Mouse (Mus musculus) urinary bladder, postnatal 25 days (tissue): ENCODE data around the gene Gm13278.
"Not testable (repeated sequence)": the region's sequence is repeated elsewhere in the genome, so short reads cannot be mapped to it uniquely, and the experiment has no call there.

ENCODE experiments used
- DNase-seq: peaks from one replicate; pipeline ENCODE4 v3.0.0; 2022; ENCODE audit warnings: low spot score

Gm13278 gene

DNA sequence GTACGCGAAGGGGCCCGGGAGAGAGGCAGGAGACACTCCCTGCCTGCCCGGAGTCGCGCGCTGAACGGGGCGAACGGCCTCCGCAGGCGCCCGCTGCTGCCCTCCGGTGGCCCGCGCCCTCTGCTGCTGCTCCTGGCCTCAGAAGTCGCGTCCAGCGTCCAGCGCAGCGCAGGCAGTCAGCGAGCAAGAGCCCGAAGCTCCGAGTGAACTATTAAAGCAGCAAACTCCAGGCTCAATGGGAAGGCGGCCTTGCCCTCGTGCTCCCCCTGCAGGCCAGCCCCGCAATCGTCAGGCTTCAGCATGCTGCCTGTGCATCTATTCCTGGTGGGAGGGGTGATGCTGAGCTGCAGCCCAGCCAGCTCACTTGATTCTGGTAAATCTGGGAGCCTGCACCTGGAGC lies at the start of gene Gm13278:
Gene Gm13278 (plus strand): TSS at position 301 of the 400 bp plus-strand sequence.
- DNase-seq: not testable (repeated sequence)

DNA sequence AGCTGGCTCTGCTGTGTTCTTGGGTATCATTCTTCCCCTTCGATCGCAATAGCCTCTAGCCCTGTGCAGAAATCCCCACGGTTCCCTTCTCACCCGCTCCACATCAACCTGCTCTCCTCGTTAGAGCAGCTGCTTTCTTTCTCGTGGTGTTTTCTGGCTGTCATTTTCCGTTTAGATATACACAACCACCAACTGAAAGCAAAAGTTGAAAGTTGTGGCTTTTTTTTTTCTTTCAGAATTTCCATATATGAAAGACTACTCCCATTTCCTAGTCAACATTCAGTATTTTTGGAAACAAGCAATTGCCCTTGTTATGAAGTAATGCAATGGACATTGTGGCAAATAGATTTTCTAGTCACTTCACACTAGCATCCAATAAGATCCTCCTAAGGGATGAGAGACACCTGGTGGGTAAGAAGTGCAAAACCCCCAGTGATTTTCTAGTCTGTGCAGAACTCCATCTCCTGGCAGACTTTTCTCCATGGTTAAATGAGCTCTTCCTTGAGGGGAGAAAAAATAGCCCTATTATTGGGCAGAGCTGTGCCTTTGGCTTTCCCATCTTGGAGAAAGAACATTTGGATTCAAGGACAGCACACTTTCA lies 48.5 kb upstream of the Gm13278 start:
- no peak for DNase-seq

DNA sequence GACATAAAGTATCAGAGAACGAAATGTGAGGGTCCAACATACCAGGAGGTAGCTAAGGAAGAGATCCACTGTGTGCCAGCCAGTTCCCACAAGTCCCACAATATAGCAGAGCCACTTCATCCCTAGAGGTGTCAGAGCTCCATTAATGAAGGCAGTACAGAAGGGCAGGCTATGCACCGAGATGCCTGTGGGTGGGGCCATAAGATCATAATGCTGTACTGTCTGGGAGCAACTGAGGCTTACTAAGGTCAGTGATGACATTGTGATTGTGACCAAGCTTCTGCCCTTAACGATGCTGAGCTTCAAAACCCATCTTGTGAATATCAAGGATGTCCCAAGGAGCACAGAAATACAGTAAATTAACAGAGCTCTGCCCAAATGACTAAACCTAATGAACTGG lies 47.1 kb upstream of the Gm13278 start:
- DNase-seq: no peak

DNA sequence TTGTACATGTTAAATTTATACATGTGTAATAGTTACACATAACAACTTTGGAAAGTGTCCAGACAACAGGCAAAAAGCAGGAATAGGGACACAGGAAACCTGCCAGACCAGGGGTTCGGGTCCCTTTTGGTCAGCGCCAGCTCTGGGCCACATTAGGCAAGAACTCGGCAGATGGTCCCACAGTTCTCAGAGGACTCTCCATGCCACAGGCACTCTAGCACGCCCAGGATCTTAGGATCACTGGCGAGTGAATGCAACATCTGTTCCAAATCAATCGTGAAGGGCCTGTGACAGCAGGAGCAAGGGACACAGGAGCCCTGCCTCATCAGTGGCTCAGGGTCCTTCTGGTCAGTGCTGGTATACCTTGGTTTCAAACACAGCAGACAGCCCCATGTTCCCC lies 41.4 kb upstream of the Gm13278 start:
- no peak for DNase-seq

DNA sequence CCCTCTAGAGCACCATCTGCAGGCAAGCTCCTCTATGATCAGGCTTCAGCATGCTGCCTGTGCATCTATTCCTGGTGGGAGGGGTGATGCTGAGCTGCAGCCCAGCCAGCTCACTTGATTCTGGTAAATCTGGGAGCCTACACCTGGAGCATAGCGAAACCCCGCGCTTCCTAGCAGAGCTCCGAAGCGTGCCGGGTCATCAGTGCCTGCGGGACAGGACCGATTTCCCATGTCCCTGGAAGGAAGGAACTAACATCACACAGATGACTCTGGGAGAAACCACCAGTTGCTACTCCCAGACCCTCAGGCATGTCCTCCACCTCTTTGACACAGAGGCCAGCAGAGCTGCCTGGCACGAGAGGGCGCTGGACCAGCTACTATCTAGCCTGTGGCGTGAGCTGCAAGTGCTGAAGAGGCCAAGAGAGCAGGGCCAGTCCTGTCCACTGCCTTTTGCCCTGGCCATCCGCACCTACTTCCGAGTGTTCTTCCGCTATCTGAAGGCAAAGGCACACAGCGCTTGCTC lies 36.5 kb upstream of the Gm13278 start, which contains the start of gene Gm13271:
Gene Gm13271 (plus strand): TSS at position 51 of the 523 bp plus-strand sequence.
- peak; percentile 71 for DNase-seq

DNA sequence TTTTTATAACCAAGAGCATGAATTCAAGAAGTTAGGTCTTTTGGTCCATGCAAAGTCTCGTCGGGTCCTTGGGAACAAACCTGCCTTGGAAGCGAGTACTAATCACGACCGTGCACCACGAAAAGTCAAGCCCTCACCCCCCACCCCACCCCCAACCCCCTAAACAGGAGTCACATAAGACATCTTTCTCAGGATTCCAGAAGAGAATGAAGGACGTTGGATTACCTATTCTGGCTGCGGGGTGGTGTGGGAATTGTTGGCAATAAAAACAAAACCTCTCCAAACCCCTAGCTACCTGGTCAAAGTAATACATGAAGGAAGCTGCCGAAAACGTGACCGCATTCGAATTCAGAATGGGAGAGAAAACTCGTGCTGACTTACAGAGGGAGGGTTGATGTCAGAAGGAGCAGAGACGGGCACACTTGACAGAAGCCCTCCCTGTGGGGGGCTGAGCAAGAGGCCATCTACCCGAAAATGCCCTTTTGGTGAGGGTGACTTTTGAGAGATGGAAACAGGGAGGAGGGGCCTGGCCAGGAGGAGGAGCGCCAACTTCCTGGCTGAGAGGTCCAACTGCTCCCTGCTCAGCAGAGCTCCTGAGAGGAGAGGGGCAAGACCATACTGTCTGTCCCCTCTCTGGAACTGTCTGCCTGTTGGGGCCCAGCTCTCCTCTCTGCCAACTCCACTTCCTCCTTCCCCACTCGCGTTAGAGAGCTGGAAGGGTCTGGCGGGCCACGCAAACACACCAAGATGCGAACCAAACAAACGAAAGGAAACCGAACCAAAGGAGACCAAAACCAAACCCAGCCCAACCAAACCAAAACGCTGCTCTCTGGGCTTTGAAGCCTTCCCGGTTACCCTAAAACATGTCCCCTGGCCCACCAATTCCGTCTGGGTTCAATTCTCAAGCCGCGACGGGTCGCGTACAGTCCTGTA lies 34.5 kb upstream of the Gm13278 start:
- DNase-seq: not testable (repeated sequence)

DNA sequence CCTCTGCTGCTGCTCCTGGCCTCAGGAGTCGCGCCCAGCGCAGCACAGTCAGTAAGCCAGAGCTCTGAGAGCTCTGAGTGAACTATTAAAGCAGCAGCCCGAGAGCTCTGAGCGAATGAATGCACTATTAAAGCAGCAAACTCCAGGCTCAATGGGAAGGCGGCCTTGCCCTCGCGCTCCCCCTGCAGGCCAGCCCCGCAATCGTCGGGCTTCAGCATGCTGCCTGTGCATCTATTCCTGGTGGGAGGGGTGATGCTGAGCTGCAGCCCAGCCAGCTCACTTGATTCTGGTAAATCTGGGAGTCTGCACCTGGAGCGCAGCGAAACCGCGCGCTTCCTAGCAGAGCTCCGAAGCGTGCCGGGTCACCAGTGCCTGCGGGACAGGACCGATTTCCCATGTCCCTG lies 33.7 kb upstream of the Gm13278 start:
- peak; percentile 86 for DNase-seq

DNA sequence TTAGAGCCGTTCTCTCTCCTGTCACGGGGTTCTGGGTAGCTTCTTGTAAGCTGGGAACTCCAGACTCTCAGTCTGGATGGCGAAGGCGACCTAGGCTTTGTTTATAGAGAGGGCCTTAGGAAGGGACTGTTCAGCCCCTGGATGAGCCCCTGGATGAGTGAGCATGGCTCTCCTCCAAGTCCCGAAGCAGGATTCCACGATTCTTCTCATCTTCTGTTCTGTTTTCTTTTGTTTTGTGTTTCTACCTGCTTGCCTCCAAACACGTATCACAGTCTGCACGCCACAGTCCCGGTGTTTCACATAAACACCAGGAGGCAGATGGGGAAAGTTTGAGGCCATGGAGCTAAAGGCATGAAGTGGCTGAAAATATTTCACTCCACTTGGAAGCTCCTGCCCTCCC lies 32.6 kb upstream of the Gm13278 start:
- not testable (repeated sequence) for DNase-seq

DNA sequence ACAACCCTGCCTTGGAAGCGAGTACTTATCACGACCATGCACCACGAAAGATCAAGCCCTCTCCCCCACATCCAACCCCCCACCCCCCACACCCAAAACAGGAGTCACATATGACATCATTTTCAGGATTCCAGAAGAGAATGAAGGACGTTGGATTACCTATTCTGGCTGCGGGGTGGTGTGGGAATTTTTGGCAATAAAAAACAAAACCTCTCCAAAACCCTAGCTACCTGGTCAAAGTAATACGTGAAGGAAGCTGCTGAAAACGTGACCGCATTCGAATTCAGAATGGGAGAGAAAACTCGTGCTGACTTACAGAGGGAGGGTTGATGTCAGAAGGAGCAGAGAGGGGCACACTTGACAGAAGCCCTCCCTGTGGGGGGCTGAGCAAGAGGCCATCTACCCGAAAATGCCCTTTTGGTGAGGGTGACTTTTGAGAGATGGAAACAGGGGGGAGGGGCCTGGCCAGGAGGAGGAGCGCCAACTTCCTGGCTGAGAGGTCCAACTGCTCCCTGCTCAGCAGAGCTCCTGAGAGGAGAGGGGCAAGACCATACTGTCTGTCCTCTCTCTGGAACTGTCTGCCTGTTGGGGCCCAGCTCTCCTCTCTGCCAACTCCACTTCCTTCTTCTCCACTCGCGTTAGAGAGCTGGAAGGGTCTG lies 31.6 kb upstream of the Gm13278 start, which contains the start of gene Gm13283:
Gene Gm13283 (plus strand): TSS at position 510 of the 659 bp plus-strand sequence.
- DNase-seq: peak; percentile 40

DNA sequence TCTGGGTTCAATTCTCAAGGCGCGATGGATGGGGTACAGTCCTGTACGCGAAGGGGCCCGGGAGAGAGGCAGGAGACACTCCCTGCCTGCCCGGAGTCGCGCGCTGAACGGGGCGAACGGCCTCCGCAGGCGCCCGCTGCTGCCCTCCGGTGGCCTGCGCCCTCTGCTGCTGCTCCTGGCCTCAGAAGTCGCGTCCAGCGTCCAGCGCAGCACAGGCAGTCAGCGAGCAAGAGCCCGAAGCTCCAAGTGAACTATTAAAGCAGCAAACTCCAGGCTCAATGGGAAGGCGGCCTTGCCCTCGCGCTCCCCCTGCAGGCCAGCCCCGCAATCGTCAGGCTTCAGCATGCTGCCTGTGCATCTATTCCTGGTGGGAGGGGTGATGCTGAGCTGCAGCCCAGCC lies 30.9 kb upstream of the Gm13278 start:
- DNase-seq: peak; percentile 46

DNA sequence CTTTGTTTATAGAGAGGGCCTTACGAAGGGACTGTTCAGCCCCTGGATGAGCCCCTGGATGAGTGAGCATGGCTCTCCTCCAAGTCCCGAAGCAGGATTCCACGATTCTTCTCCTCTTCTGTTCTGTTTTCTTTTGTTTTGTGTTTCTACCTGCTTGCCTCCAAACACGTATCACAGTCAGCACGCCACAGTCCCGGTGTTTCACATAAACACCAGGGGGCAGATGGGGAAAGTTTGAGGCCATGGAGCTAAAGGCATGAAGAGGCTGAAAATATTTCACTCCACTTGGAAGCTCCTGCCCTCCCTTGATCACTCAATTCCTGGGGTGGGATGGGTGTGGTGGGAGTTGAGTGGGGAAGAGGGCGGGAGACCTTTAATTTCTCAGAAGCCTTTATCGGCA lies 29.6 kb upstream of the Gm13278 start:
- peak; percentile 74 for DNase-seq

DNA sequence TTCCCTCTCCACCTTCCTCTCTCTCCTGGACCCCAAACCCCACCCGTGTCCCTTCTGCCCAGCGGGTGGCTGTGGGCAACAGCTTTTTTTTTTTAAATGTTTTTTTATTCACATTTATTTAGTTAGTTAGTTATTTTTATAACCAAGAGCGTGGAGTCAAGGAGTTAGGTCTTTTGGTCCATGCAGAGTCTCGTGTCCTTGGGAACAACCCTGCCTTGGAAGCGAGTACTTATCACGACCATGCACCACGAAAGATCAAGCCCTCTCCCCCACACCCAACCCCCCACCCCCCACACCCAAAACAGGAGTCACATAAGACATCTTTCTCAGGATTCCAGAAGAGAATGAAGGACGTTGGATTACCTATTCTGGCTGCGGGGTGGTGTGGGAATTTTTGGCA lies 29.0 kb upstream of the Gm13278 start:
- DNase-seq: not testable (repeated sequence)

DNA sequence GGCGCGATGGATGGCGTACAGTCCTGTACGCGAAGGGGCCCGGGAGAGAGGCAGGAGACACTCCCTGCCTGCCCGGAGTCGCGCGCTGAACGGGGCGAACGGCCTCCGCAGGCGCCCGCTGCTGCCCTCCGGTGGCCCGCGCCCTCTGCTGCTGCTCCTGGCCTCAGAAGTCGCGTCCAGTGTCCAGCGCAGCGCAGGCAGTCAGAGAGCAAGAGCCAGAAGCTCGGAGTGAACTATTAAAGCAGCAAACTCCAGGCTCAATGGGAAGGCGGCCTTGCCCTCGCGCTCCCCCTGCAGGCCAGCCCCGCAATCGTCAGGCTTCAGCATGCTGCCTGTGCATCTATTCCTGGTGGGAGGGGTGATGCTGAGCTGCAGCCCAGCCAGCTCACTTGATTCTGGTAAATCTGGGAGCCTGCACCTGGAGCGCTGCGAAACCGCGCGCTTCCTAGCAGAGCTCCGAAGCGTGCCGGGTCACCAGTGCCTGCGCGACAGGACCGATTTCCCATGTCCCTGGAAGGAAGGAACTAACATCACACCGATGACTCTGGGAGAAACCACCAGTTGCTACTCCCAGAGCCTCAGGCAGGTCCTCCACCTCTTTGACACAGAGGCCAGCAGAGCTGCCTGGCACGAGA lies 27.8 kb upstream of the Gm13278 start:
- not testable (repeated sequence) for DNase-seq

DNA sequence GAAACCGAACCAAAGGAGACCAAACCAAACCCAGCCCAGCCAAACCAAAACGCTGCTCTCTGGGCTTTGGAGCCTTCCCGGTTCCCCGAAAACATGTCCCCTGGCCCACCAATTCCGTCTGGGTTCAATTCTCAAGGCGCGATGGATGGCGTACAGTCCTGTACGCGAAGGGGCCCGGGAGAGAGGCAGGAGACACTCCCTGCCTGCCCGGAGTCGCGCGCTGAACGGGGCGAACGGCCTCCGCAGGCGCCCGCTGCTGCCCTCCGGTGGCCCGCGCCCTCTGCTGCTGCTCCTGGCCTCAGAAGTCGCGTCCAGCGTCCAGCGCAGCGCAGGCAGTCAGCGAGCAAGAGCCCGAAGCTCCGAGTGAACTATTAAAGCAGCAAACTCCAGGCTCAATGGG lies 17.8 kb upstream of the Gm13278 start, which contains the start of gene Gm13290:
Gene Gm13290 (plus strand): TSS at position 301 of the 400 bp plus-strand sequence.
- not testable (repeated sequence) for DNase-seq

DNA sequence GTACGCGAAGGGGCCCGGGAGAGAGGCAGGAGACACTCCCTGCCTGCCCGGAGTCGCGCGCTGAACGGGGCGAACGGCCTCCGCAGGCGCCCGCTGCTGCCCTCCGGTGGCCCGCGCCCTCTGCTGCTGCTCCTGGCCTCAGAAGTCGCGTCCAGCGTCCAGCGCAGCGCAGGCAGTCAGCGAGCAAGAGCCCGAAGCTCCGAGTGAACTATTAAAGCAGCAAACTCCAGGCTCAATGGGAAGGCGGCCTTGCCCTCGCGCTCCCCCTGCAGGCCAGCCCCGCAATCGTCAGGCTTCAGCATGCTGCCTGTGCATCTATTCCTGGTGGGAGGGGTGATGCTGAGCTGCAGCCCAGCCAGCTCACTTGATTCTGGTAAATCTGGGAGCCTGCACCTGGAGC lies 14.7 kb upstream of the Gm13278 start, which contains the start of gene Gm13289:
Gene Gm13289 (plus strand): TSS at position 301 of the 400 bp plus-strand sequence.
- DNase-seq: not testable (repeated sequence)

DNA sequence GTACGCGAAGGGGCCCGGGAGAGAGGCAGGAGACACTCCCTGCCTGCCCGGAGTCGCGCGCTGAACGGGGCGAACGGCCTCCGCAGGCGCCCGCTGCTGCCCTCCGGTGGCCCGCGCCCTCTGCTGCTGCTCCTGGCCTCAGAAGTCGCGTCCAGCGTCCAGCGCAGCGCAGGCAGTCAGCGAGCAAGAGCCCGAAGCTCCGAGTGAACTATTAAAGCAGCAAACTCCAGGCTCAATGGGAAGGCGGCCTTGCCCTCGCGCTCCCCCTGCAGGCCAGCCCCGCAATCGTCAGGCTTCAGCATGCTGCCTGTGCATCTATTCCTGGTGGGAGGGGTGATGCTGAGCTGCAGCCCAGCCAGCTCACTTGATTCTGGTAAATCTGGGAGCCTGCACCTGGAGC lies 11.8 kb upstream of the Gm13278 start, which contains the start of gene Gm13272:
Gene Gm13272 (plus strand): TSS at position 301 of the 400 bp plus-strand sequence.
- not testable (repeated sequence) for DNase-seq

DNA sequence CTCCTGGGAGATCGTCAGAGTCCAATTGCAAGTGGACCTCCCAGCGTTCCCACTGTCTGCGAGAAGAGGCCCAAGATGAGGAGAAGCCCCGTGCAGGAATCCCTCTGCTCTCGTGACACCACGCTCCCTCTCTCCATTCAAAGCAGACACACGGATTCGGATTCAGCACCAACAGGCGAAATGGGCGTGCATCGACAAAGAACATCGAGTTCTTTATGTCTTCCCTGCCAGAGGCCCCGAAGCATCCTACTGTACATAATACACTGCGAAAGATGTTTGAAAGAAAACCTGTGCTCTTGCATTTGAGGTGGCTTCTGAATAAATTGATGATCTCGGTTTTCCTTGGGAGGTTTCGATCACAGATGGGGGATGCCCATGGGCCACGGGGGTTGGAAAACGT lies 11.0 kb upstream of the Gm13278 start:
- DNase-seq: not testable (repeated sequence)

DNA sequence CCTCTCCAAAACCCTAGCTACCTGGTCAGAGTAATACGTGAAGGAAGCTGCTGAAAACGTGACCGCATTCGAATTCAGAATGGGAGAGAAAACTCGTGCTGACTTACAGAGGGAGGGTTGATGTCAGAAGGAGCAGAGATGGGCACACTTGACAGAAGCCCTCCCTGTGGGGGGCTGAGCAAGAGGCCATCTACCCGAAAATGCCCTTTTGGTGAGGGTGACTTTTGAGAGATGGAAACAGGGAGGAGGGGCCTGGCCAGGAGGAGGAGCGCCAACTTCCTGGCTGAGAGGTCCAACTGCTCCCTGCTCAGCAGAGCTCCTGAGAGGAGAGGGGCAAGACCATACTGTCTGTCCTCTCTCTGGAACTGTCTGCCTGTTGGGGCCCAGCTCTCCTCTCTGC lies 9.5 kb upstream of the Gm13278 start, which contains the start of gene Ifnz:
Gene Ifnz (plus strand): TSS at position 301 of the 400 bp plus-strand sequence.
- DNase-seq: not testable (repeated sequence)

DNA sequence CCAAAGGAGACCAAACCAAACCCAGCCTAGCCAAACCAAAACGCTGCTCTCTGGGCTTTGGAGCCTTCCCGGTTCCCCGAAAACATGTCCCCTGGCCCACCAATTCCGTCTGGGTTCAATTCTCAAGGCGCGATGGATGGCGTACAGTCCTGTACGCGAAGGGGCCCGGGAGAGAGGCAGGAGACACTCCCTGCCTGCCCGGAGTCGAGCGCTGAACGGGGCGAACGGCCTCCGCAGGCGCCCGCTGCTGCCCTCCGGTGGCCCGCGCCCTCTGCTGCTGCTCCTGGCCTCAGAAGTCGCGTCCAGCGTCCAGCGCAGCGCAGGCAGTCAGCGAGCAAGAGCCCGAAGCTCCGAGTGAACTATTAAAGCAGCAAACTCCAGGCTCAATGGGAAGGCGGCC lies 9.0 kb upstream of the Gm13278 start:
- DNase-seq: not testable (repeated sequence)

DNA sequence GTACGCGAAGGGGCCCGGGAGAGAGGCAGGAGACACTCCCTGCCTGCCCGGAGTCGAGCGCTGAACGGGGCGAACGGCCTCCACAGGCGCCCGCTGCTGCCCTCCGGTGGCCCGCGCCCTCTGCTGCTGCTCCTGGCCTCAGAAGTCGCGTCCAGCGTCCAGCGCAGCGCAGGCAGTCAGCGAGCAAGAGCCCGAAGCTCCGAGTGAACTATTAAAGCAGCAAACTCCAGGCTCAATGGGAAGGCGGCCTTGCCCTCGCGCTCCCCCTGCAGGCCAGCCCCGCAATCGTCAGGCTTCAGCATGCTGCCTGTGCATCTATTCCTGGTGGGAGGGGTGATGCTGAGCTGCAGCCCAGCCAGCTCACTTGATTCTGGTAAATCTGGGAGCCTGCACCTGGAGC lies 5.9 kb upstream of the Gm13278 start, which contains the start of gene Gm13276:
Gene Gm13276 (plus strand): TSS at position 301 of the 400 bp plus-strand sequence.
- DNase-seq: not testable (repeated sequence)

DNA sequence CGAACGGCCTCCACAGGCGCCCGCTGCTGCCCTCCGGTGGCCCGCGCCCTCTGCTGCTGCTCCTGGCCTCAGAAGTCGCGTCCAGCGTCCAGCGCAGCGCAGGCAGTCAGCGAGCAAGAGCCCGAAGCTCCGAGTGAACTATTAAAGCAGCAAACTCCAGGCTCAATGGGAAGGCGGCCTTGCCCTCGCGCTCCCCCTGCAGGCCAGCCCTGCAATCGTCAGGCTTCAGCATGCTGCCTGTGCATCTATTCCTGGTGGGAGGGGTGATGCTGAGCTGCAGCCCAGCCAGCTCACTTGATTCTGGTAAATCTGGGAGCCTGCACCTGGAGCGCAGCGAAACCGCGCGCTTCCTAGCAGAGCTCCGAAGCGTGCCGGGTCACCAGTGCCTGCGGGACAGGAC lies 2.9 kb upstream of the Gm13278 start, which contains the start of gene Gm13277:
Gene Gm13277 (plus strand): TSS at position 231 of the 400 bp plus-strand sequence.
- DNase-seq: not testable (repeated sequence)
